Mouse (Mus musculus): ENCODE data around the gene Gtpbp8. TPM values are rescaled to one million over a fixed set of nuclear protein-coding genes. Genes with fewer than 3 reads are reported as not detected.

Gene Gtpbp8
- polyA plus RNA-seq, 1 experiment from 2014 or later = 15.4 TPM

GRCm38 (mm10) chr16:44702272-44702671, 43.9 kb downstream of the Gtpbp8 start:
- H3K4me1 ChIP-seq (replicated peaks) = no peaks in the 10 kb centered on the region
- H3K27ac ChIP-seq (replicated peaks) = no peak overlapping the region
- no peaks in the 10 kb centered on the region for H3K36me3 ChIP-seq (replicated peaks)
- WGBS (ENCODE audit: insufficient replicate concordance) = 8% methylated on average over 5 of the region's 5 CpGs
- no peak for ATAC-seq (ENCODE audit: insufficient read depth)
- no peaks in the 10 kb centered on the region for H3K9me3 ChIP-seq (replicated peaks)
- H3K27me3 ChIP-seq = no peaks in the 10 kb centered on the region
- no peak overlapping the region for H3K4me3 ChIP-seq (replicated peaks)
- H3K9ac ChIP-seq = no peak overlapping the region
- H3K4me2 ChIP-seq = no peak overlapping the region

DNA sequence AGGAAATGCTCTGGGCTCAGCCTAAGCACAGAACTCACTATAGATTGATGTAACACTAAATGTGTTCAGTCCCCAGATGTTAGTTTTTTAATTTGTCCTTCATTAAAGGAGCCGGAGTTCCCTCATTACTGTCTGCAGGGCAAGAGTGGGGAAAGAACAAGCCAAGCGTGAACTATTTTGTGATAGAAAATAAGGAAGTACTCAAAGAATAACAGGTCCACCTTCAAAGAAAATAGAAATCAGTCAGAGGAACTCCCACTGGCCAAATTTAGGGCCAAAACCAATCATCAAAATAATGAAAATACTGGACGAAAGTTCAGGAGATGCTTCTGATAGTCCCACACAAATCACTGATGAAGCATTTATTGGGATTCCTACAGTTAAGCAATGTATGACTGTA, 45.0 kb downstream of the Gtpbp8 start:
- no peak for ATAC-seq (ENCODE audit: insufficient read depth)
- no peaks in the 10 kb centered on the region for H3K36me3 ChIP-seq (replicated peaks)
- WGBS (ENCODE audit: insufficient replicate concordance) = 59% methylated on average over 3 of the region's 3 CpGs

GRCm38 (mm10) chr16:44697473-44698205, 48.5 kb downstream of the Gtpbp8 start:
- no peak overlapping the region for H3K9ac ChIP-seq
- no peak overlapping the region for H3K4me2 ChIP-seq
- 64% methylated on average over 5 of the region's 5 CpGs for WGBS (ENCODE audit: insufficient replicate concordance)
- H3K4me1 ChIP-seq (replicated peaks) = no peaks in the 10 kb centered on the region
- no peaks in the 10 kb centered on the region for H3K9me3 ChIP-seq (replicated peaks)
- no peak overlapping the region for H3K27ac ChIP-seq (replicated peaks)
- H3K4me3 ChIP-seq (replicated peaks) = no peak overlapping the region
- H3K36me3 ChIP-seq (replicated peaks) = no peaks in the 10 kb centered on the region
- ATAC-seq (ENCODE audit: insufficient read depth) = no peak
- H3K27me3 ChIP-seq = no peaks in the 10 kb centered on the region

More for the DNA sequence above, 45.0 kb downstream of the Gtpbp8 start:
- no peak overlapping the region for H3K4me3 ChIP-seq (replicated peaks)
- no peak overlapping the region for H3K27ac ChIP-seq (replicated peaks)
- H3K9me3 ChIP-seq (replicated peaks) = no peaks in the 10 kb centered on the region
- no peaks in the 10 kb centered on the region for H3K4me1 ChIP-seq (replicated peaks)
- H3K4me2 ChIP-seq = no peak overlapping the region
- no peaks in the 10 kb centered on the region for H3K27me3 ChIP-seq
- no peak overlapping the region for H3K9ac ChIP-seq

DNA sequence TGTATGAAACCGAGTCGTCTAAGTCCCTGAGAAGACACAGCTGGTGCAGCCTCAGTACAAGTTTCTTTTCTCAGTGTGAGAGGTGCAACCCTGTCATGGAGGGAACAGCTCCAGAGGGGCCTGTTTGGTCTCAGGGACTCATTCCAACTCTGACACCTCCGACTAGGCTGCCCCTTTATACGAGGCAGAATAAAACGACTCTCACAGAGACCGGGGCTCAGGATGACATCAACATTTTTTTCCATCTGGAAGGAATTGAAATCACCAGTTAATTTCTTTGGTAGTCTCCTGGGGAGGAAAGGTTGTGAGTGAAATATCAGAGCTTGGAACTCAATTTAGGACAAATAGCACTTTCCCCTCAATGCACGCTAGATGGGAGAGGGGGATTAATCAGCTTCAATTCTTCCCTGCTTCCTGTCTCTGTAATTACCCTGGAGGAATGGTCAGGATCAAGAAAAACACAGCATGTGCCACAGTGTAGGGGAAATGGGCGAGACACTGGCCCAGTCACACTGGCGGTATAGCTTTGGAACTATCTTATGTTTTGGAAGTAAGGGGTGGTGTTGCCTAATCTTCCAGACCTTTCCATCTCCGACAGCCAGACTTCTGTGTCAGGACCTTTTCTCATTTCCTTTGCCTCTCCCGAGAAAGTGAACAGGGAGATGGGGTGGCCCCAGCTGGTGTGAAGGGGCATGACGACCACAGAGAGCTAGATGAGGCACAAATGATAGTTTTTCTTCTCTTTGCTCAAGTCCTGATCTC, 50.1 kb downstream of the Gtpbp8 start:
- Histone ChIP-seq H3K27me3 (no peaks in the 10 kb centered on the region), H3K4me3 (replicated peaks) (no peak overlapping the region), H3K9ac (no peak overlapping the region), H3K4me2 (no peak overlapping the region), H3K27ac (replicated peaks) (no peak overlapping the region), H3K9me3 (replicated peaks) (no peaks in the 10 kb centered on the region), H3K4me1 (replicated peaks) (no peaks in the 10 kb centered on the region), H3K36me3 (replicated peaks) (no peaks in the 10 kb centered on the region)
- ATAC-seq (ENCODE audit: insufficient read depth) = no peak
- WGBS (ENCODE audit: insufficient replicate concordance) = 46% methylated on average over 12 of the region's 12 CpGs

DNA sequence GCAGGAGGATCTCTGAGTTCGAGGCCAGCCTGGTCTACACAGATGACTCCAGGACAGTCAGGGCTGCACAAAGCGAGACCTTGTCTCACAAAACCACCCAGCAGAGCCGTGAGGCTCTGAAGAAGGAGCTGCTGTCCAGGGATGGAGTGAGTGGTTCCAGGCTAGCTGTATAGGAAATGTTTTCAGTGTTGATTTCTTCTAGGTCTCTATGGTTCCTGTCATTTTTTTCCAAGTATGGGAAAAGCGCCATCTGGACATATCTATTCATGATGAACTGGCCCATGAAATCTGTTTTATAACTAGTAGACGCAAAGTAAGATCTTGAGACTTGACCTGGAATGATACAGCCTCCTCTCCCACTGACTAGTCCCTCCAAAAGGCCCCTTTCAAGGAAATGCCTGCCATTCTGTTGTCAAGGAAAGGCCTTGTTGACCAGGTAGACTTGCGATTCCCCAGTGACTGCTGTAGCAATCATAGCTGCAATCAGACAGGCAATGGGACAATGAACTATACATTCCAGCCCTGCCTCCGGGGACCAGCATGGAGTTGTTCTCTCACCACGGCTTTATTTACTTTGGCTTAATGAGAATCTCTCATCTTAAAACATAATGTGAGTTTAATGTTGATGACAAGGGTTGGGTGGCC, 50.8 kb downstream of the Gtpbp8 start:
- ATAC-seq (ENCODE audit: insufficient read depth) = no peak
- no peak overlapping the region for H3K27ac ChIP-seq (replicated peaks)
- no peak overlapping the region for H3K4me3 ChIP-seq (replicated peaks)
- 59% methylated on average over 8 of the region's 8 CpGs for WGBS (ENCODE audit: insufficient replicate concordance)
- no peak overlapping the region for H3K4me2 ChIP-seq
- no peaks in the 10 kb centered on the region for H3K36me3 ChIP-seq (replicated peaks)
- H3K9me3 ChIP-seq (replicated peaks) = no peaks in the 10 kb centered on the region
- H3K27me3 ChIP-seq = peaks cover 3% of the 10 kb centered on the region; the same call in 1 of the 2 replicates
- H3K9ac ChIP-seq = no peak overlapping the region
- H3K4me1 ChIP-seq (replicated peaks) = no peaks in the 10 kb centered on the region

GRCm38 (mm10) chr16:44693695-44694094, 52.5 kb downstream of the Gtpbp8 start:
- no peaks in the 10 kb centered on the region for H3K4me1 ChIP-seq (replicated peaks)
- no peaks in the 10 kb centered on the region for H3K9me3 ChIP-seq (replicated peaks)
- no peak for ATAC-seq (ENCODE audit: insufficient read depth)
- WGBS (ENCODE audit: insufficient replicate concordance) = 57% methylated on average over 6 of the region's 6 CpGs
- no peak overlapping the region for H3K9ac ChIP-seq
- H3K27me3 ChIP-seq = peaks cover 14% of the 10 kb centered on the region
- no peak overlapping the region for H3K4me3 ChIP-seq (replicated peaks)
- H3K27ac ChIP-seq (replicated peaks) = no peak overlapping the region
- no peak overlapping the region for H3K4me2 ChIP-seq
- H3K36me3 ChIP-seq (replicated peaks) = no peaks in the 10 kb centered on the region

GRCm38 (mm10) chr16:44692541-44692940, 53.6 kb downstream of the Gtpbp8 start:
- Histone ChIP-seq H3K9me3 (replicated peaks) (no peaks in the 10 kb centered on the region), H3K36me3 (replicated peaks) (no peaks in the 10 kb centered on the region), H3K4me3 (replicated peaks) (no peak overlapping the region), H3K4me1 (replicated peaks) (no peaks in the 10 kb centered on the region), H3K27me3 (peaks cover 22% of the 10 kb centered on the region), H3K9ac (no peak overlapping the region), H3K4me2 (no peak overlapping the region), H3K27ac (replicated peaks) (no peak overlapping the region)
- 19% methylated on average over 1 of the region's 1 CpGs for WGBS (ENCODE audit: insufficient replicate concordance)
- no peak for ATAC-seq (ENCODE audit: insufficient read depth)

GRCm38 (mm10) chr16:44691561-44692141, 54.5 kb downstream of the Gtpbp8 start:
- Histone ChIP-seq H3K27ac (replicated peaks) (no peak overlapping the region), H3K9me3 (replicated peaks) (no peaks in the 10 kb centered on the region), H3K36me3 (replicated peaks) (no peaks in the 10 kb centered on the region), H3K9ac (no peak overlapping the region), H3K4me1 (replicated peaks) (no peaks in the 10 kb centered on the region), H3K27me3 (peaks cover 31% of the 10 kb centered on the region), H3K4me2 (no peak overlapping the region), H3K4me3 (replicated peaks) (no peak overlapping the region)
- WGBS (ENCODE audit: insufficient replicate concordance) = 38% methylated on average over 17 of the region's 17 CpGs
- no peak for ATAC-seq (ENCODE audit: insufficient read depth)

- no peak overlapping the region for H3K4me2 ChIP-seq
- no peaks in the 10 kb centered on the region for H3K9me3 ChIP-seq (replicated peaks)
- H3K4me3 ChIP-seq (replicated peaks) = no peak overlapping the region
- ATAC-seq (ENCODE audit: insufficient read depth) = no peak
- no peaks in the 10 kb centered on the region for H3K4me1 ChIP-seq (replicated peaks)
- peaks cover 31% of the 10 kb centered on the region for H3K27me3 ChIP-seq
- no peak overlapping the region for H3K27ac ChIP-seq (replicated peaks)
- no peak overlapping the region for H3K9ac ChIP-seq
- WGBS (ENCODE audit: insufficient replicate concordance) = 40% methylated on average over 2 of the region's 2 CpGs
- no peaks in the 10 kb centered on the region for H3K36me3 ChIP-seq (replicated peaks)
Observed at GRCm38 (mm10) chr16:44691066-44691465, 55.1 kb downstream of the Gtpbp8 start.

DNA sequence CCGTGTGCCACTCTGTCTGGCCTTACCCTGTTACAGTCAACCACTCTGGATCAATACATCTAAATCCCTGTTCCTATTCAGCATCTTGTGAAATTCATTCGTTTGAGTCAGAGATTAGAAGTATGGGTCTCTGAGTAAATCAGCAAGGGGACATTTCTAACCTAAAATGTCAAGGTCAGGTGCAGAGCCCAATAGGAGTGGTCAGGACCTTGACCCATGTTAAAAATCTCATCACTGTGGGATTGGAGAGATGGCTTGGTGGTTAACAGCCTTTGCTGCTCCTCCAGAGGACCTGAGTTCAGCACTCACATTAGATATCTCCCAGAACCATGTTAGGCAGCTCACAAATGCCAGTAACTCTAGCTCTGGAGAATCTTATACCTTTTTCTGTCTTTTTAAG, 55.7 kb downstream of the Gtpbp8 start:
- H3K27me3 ChIP-seq = peaks cover 31% of the 10 kb centered on the region
- no peaks in the 10 kb centered on the region for H3K4me1 ChIP-seq (replicated peaks)
- ATAC-seq (ENCODE audit: insufficient read depth) = no peak
- H3K36me3 ChIP-seq (replicated peaks) = no peaks in the 10 kb centered on the region
- H3K4me3 ChIP-seq (replicated peaks) = no peak overlapping the region
- H3K9ac ChIP-seq = no peak overlapping the region
- H3K4me2 ChIP-seq = no peak overlapping the region
- 45% methylated on average over 2 of the region's 2 CpGs for WGBS (ENCODE audit: insufficient replicate concordance)
- no peak overlapping the region for H3K27ac ChIP-seq (replicated peaks)
- no peaks in the 10 kb centered on the region for H3K9me3 ChIP-seq (replicated peaks)

GRCm38 (mm10) chr16:44688507-44688906, 57.7 kb downstream of the Gtpbp8 start:
- Histone ChIP-seq H3K9me3 (replicated peaks) (no peaks in the 10 kb centered on the region), H3K9ac (no peak overlapping the region), H3K36me3 (replicated peaks) (no peaks in the 10 kb centered on the region), H3K4me1 (replicated peaks) (no peaks in the 10 kb centered on the region), H3K27ac (replicated peaks) (no peak overlapping the region), H3K27me3 (peaks cover 31% of the 10 kb centered on the region), H3K4me2 (no peak overlapping the region), H3K4me3 (replicated peaks) (no peak overlapping the region)
- WGBS (ENCODE audit: insufficient replicate concordance) = 16% methylated on average over 4 of the region's 4 CpGs
- ATAC-seq (ENCODE audit: insufficient read depth) = no peak

All from liver, embryonic 15.5 days (tissue).